Mouse (Mus musculus): Measurements from ENCODE around the gene Mrpl27.

- TF ChIP-seq POLR2A (IDR thresholded peaks at IDR 0.05; ENCODE audit: insufficient read length, low read depth), result no peak
- TF ChIP-seq TCF12 (IDR thresholded peaks at IDR 0.05; ENCODE audit: insufficient read depth, poor library complexity, severe bottlenecking), result no peak
- TF ChIP-seq MYOD1 (IDR thresholded peaks at IDR 0.05; ENCODE audit: control insufficient read depth in 1 of 3, insufficient read length in 2 of 3, low read depth in 2 of 3), result no peak
These were observed 22.7 kb downstream of the Mrpl27 start for GRCm38 (mm10) chr11:94676308-94676707.

Data from myocyte (in vitro differentiated cells).